Mouse (Mus musculus) adrenal gland, postnatal 4 days (tissue): ENCODE data around the gene Fli1. TPM values are rescaled to one million over a fixed set of nuclear protein-coding genes. Genes with fewer than 3 reads are reported as not detected.

Experiments used
- DNase-seq, 2 experiments: peaks; one replicate each; pipeline ENCODE4 v3.0.0; 2021 to 2022; ENCODE audit warnings: low spot score in 2 of 2, mixed read lengths in 2 of 2
- total RNA-seq, 2 experiments: library from RNA; stranded (reverse); gene quantifications; 2 replicates each; pipeline ENCODE4 v1.2.3; 2021

Gene Fli1
- total RNA-seq, 2 experiments from 2014 or later, result 27.5 to 28.1 TPM

- DNase-seq, result no peak
Observed at GRCm38 (mm10) chr9:32550541-32550940, 7.9 kb upstream of the Fli1 start.

GRCm38 (mm10) chr9:32549462-32550384 lies 7.1 kb upstream of the Fli1 start:
- DNase-seq, result no peak

GRCm38 (mm10) chr9:32546731-32547130 lies 4.1 kb upstream of the Fli1 start:
- no peak for DNase-seq

- no peak for DNase-seq
Observed at GRCm38 (mm10) chr9:32544731-32545661, 2.3 kb upstream of the Fli1 start.

- DNase-seq, result no peak
Observed at GRCm38 (mm10) chr9:32543923-32544575, 1.4 kb upstream of the Fli1 start.

GRCm38 (mm10) chr9:32543040-32543581 lies 450 bp upstream of the Fli1 start:
- DNase-seq, result no peak

- no peak for DNase-seq
Observed at GRCm38 (mm10) chr9:32541223-32541901, 1.3 kb downstream of the Fli1 start.

GRCm38 (mm10) chr9:32540406-32541222 lies 2.0 kb downstream of the Fli1 start:
- no peak for DNase-seq

GRCm38 (mm10) chr9:32540061-32540405 lies 2.6 kb downstream of the Fli1 start:
- DNase-seq, result no peak

- no peak for DNase-seq
Observed at GRCm38 (mm10) chr9:32539321-32539761, 3.3 kb downstream of the Fli1 start.

- DNase-seq, result no peak
Observed at GRCm38 (mm10) chr9:32538124-32538523, 4.5 kb downstream of the Fli1 start.

GRCm38 (mm10) chr9:32537706-32538105 lies 5.0 kb downstream of the Fli1 start:
- DNase-seq, result no peak

- DNase-seq, result no peak
Observed at GRCm38 (mm10) chr9:32535201-32535955, 7.3 kb downstream of the Fli1 start.

- no peak for DNase-seq
Observed at GRCm38 (mm10) chr9:32534025-32534615, 8.5 kb downstream of the Fli1 start.

- DNase-seq, result no peak
Observed at GRCm38 (mm10) chr9:32531588-32531987, 11.1 kb downstream of the Fli1 start.

GRCm38 (mm10) chr9:32530975-32531374 lies 11.7 kb downstream of the Fli1 start:
- no peak for DNase-seq

- no peak for DNase-seq
Observed at GRCm38 (mm10) chr9:32530188-32530587, 12.5 kb downstream of the Fli1 start.

- no peak for DNase-seq
Observed at GRCm38 (mm10) chr9:32529594-32529993, 13.1 kb downstream of the Fli1 start.
